Comparison of ENCODE assay signal across 9 mouse cellular contexts in genomic region chr16:78575190-78575851, GRCm38 (mm10). TPM values are rescaled to one million over a fixed set of nuclear protein-coding genes. Genes with fewer than 3 reads are reported as not detected.
DNase-seq lines count a peak whose midpoint lies in the region; ATAC-seq and TF ChIP-seq lines count a peak whose summit lies in the region.
"Had no signal": no experiment of that assay in that cellular context is flagged by ENCODE, and none has a peak within 500 bp of the region (broad histone marks: within the 10 kb centered on the region; RNA-seq: fewer than 3 reads in every experiment).

No protein-coding gene starts in this region.

- H3K9ac ChIP-seq in kidney, postnatal 0 days (ENCODE audit: low read depth, low read length), result peak overlapping the region; percentile 72
- H3K9ac ChIP-seq in hindbrain, embryonic 14.5 days, result peak overlapping the region; percentile 78
- H3K9ac ChIP-seq in midbrain, embryonic 14.5 days (replicated peaks; ENCODE audit: low read length), result peak overlapping the region; percentile 72

- no peaks in the 10 kb centered on the region for H3K9me3 ChIP-seq in kidney, postnatal 0 days (replicated peaks; ENCODE audit: low read length)
- H3K9me3 ChIP-seq in hindbrain, embryonic 14.5 days (ENCODE audit: control insufficient read depth, low read length), result no peaks in the 10 kb centered on the region
- H3K9me3 ChIP-seq in midbrain, embryonic 14.5 days (ENCODE audit: control insufficient read depth, low read length), result no peaks in the 10 kb centered on the region

- 35% methylated on average over 4 of the region's 4 CpGs for WGBS in kidney, postnatal 0 days
- 41% methylated on average over 4 of the region's 4 CpGs for WGBS in hindbrain, embryonic 14.5 days
- 36% methylated on average over 4 of the region's 4 CpGs for WGBS in midbrain, embryonic 14.5 days

- H3K4me3 ChIP-seq in kidney, postnatal 0 days (replicated peaks; ENCODE audit: low read depth, low read length), result peak overlapping the region; percentile 52
- H3K4me3 ChIP-seq in brown adipose tissue, adult 24 weeks (ENCODE audit: insufficient read depth, low read depth, low read length), result peak overlapping the region; percentile 97
- peak overlapping the region; percentile 87 for H3K4me3 ChIP-seq in hindbrain, embryonic 14.5 days (replicated peaks; ENCODE audit: low read length)
- H3K4me3 ChIP-seq in midbrain, embryonic 14.5 days (replicated peaks; ENCODE audit: low read depth, low read length), result peak overlapping the region; percentile 80

- H3K27ac ChIP-seq in kidney, postnatal 0 days, result no peak overlapping the region
- peak overlapping the region; percentile 47; the same call in 1 of the 2 replicates for H3K27ac ChIP-seq in brown adipose tissue, adult 24 weeks (replicated peaks; ENCODE audit: low read depth, low read length)
- H3K27ac ChIP-seq in hindbrain, embryonic 14.5 days, result no peak overlapping the region
- H3K27ac ChIP-seq in midbrain, embryonic 14.5 days (replicated peaks; ENCODE audit: low read depth, low read length), result no peak overlapping the region

- H3K36me3 ChIP-seq in kidney, postnatal 0 days (ENCODE audit: insufficient read depth, low read length), result no peaks in the 10 kb centered on the region
- H3K36me3 ChIP-seq in hindbrain, embryonic 14.5 days (replicated peaks; ENCODE audit: control insufficient read depth, insufficient read depth), result no peaks in the 10 kb centered on the region
- H3K36me3 ChIP-seq in midbrain, embryonic 14.5 days (ENCODE audit: control insufficient read depth, insufficient read depth, low read length), result peaks cover 6% of the 10 kb centered on the region; the same call in 1 of the 2 replicates

- H3K4me1 ChIP-seq in kidney, postnatal 0 days (replicated peaks; ENCODE audit: insufficient read depth, low read length), result no peaks in the 10 kb centered on the region; the same call in 1 of the 2 replicates
- H3K4me1 ChIP-seq in brown adipose tissue, adult 24 weeks (ENCODE audit: control insufficient read depth, insufficient read depth, insufficient read length, low read length), result 0 out of 2 replicates have a peak, but pooled peaks cover 2% of the 10 kb centered on the region
- H3K4me1 ChIP-seq in hindbrain, embryonic 14.5 days (replicated peaks; ENCODE audit: control insufficient read depth, insufficient read depth, low read length), result peaks cover 19% of the 10 kb centered on the region; the same call in 1 of the 2 replicates
- peaks cover 23% of the 10 kb centered on the region for H3K4me1 ChIP-seq in midbrain, embryonic 14.5 days (ENCODE audit: control insufficient read depth, insufficient read depth, low read length)

- DNase-seq in kidney, postnatal 0 days (ENCODE audit: low spot score), result no peak
- DNase-seq in kidney, postnatal 25 days, result no peak
- DNase-seq in hindbrain, embryonic 14.5 days (ENCODE audit: low spot score), result no peak
- no peak for DNase-seq in midbrain, embryonic 14.5 days
- no peak for DNase-seq in urinary bladder, adult 18-20 months (ENCODE audit: low spot score in 2 of 2)
- DNase-seq in natural killer cell, adult 2 months (ENCODE audit: low spot score in 2 of 2), result no peak
- DNase-seq: kidney, adult 18-20 months had no signal

- no peak for TF ChIP-seq CTCF in kidney, postnatal 0 days (IDR thresholded peaks at IDR 0.05; ENCODE audit: low read depth)

- no peaks in the 10 kb centered on the region for H3K27me3 ChIP-seq in kidney, postnatal 0 days (ENCODE audit: insufficient read depth, low read length)
- H3K27me3 ChIP-seq in hindbrain, embryonic 14.5 days (ENCODE audit: control insufficient read depth, insufficient read depth, low read length), result no peaks in the 10 kb centered on the region
- no peaks in the 10 kb centered on the region for H3K27me3 ChIP-seq in midbrain, embryonic 14.5 days (ENCODE audit: control insufficient read depth, insufficient read depth, low read length)

- peak overlapping the region; percentile 62 for H3K4me2 ChIP-seq in kidney, postnatal 0 days (ENCODE audit: low read length)
- H3K4me2 ChIP-seq in hindbrain, embryonic 14.5 days (replicated peaks), result peak overlapping the region; percentile 86
- peak overlapping the region; percentile 73 for H3K4me2 ChIP-seq in midbrain, embryonic 14.5 days (ENCODE audit: low read length)

- ATAC-seq in kidney, postnatal 0 days (replicated peaks; ENCODE audit: low FRiP score, low read depth), result no peak
- no peak for ATAC-seq in hindbrain, embryonic 14.5 days (ENCODE audit: low FRiP score)
- ATAC-seq in midbrain, embryonic 14.5 days (ENCODE audit: low FRiP score, low TSS enrichment), result no peak
- no peak for ATAC-seq in granulocyte monocyte progenitor cell, adult 5-6 weeks (replicated peaks; ENCODE audit: poor library complexity, severe bottlenecking)

RNA-seq across cellular contexts. Expression of gene D16Ertd472e, which starts 1.2 kb away (rescaled TPM):
- polyA plus RNA-seq in kidney, postnatal 0 days (2015; fragmentation: Nextera tagmentation; extraction: Ambion mirVana), result 8.4 and 8.9 TPM in 2 replicates
- 7.2 and 9.4 TPM in 2 replicates for polyA plus RNA-seq in brown adipose tissue, adult 24 weeks (2012; ENCODE audit: insufficient read depth, insufficient read length, missing spikeins)
- polyA plus RNA-seq in hindbrain, embryonic 14.5 days (2014; fragmentation: Nextera tagmentation; extraction: Ambion mirVana), result 7.1 and 8.1 TPM in 2 replicates
- polyA plus RNA-seq in midbrain, embryonic 14.5 days (2014; fragmentation: Nextera tagmentation; extraction: Ambion mirVana), result 6.2 and 8.1 TPM in 2 replicates
- total RNA-seq in granulocyte monocyte progenitor cell, adult 5-6 weeks (2014; fragmentation: Nextera tagmentation), result 26.8 and 52.8 TPM in 2 replicates
- total RNA-seq in granulocyte monocyte progenitor cell, adult 5-6 weeks (2017), result 53.9 and 58.5 TPM in 2 replicates
